Mouse (Mus musculus) forebrain, embryonic 11.5 days (tissue): ENCODE results near the gene Tenm4. TPM values are rescaled to one million over a fixed set of nuclear protein-coding genes. Genes with fewer than 3 reads are reported as not detected.

Source experiments
- ATAC-seq: fragments of 200-750 bp; cut with Nextera tagmentation; replicated peaks from 2 replicates; pipeline ENCODE4 v1.8.0; 2017; ENCODE audit warnings: moderate TSS enrichment; ENCODE audit not compliant: low FRiP score
- DNase-seq: peaks from one replicate; pipeline ENCODE4 v3.0.0-alpha.2; 2017; ENCODE audit warnings: low spot score
- H3K27ac ChIP-seq: fragments of 300-500 bp; sonication (generic); 2 replicates; pipeline ENCODE4 v1.5.1; 2014; ENCODE audit warnings: low read depth, low read length
- H3K27me3 ChIP-seq: fragments of 300-500 bp; sonication (generic); 2 replicates; pipeline ENCODE4 v1.6.1; 2014; ENCODE audit warnings: mild to moderate bottlenecking, low read length, mixed read lengths; ENCODE audit not compliant: control insufficient read depth, insufficient read depth
- H3K36me3 ChIP-seq: fragments of 300-500 bp; sonication (generic); 2 replicates; pipeline ENCODE4 v1.6.1; 2014; ENCODE audit warnings: mild to moderate bottlenecking, low read length, moderate library complexity, mixed read lengths; ENCODE audit not compliant: control insufficient read depth, insufficient read depth
- H3K4me1 ChIP-seq: fragments of 300-500 bp; sonication (generic); replicated peaks from 2 replicates; pipeline ENCODE4 v1.6.1; 2014; ENCODE audit warnings: low read length, mixed read lengths; ENCODE audit not compliant: control insufficient read depth, insufficient read depth
- H3K4me2 ChIP-seq: fragments of 300-500 bp; sonication (generic); 2 replicates; pipeline ENCODE4 v1.6.1; 2014; ENCODE audit warnings: low read depth, mild to moderate bottlenecking, low read length, moderate library complexity, mixed read lengths; ENCODE audit not compliant: severe bottlenecking
- H3K4me3 ChIP-seq: fragments of 300-500 bp; sonication (generic); 2 replicates; pipeline ENCODE4 v1.5.1; 2014; ENCODE audit warnings: low read depth, low read length
- H3K9ac ChIP-seq: fragments of 300-500 bp; sonication (generic); 2 replicates; pipeline ENCODE4 v1.6.1; 2014; ENCODE audit warnings: low read length
- H3K9me3 ChIP-seq: fragments of 300-500 bp; sonication (generic); 2 replicates; pipeline ENCODE4 v1.6.1; 2016; ENCODE audit warnings: low read length, mixed read lengths; ENCODE audit not compliant: control insufficient read depth
- WGBS: fragments of 180-500 bp; shearing (Covaris S2); extraction: QIAGEN DNeasy Blood & Tissue Kit; methylation state at CpG from one replicate; pipeline ENCODE4 v1.1.7; 2014; 5-methylcytosine and 5-hydroxymethylcytosine counted together
- polyA plus RNA-seq: library from polyadenylated mRNA; unstranded; fragments of >200 nt; fragmentation: Nextera tagmentation; extraction: Ambion mirVana; gene quantifications from 2 replicates; pipeline ENCODE4 v1.2.1, GENCODE M21; 2014

Tenm4 gene
- polyA plus RNA-seq, 1 experiment from 2014 or later = 47.9 TPM

GRCm38 (mm10) chr7:96240661-96241060 is 69.6 kb downstream of the Tenm4 start:
- Histone ChIP-seq H3K9me3 (no peaks in the 10 kb centered on the region), H3K4me3 (no peak overlapping the region), H3K4me2 (no peak overlapping the region), H3K9ac (no peak overlapping the region), H3K36me3 (no peaks in the 10 kb centered on the region), H3K4me1 (no peaks in the 10 kb centered on the region), H3K27me3 (no peaks in the 10 kb centered on the region), H3K27ac (no peak overlapping the region)
- 72% methylated on average over 2 of the region's 2 CpGs for WGBS
- ATAC-seq (no peak), DNase-seq (no peak)

- Histone ChIP-seq H3K9me3 (no peaks in the 10 kb centered on the region), H3K27me3 (no peaks in the 10 kb centered on the region), H3K27ac (no peak overlapping the region), H3K36me3 (no peaks in the 10 kb centered on the region), H3K4me1 (no peaks in the 10 kb centered on the region), H3K4me3 (no peak overlapping the region), H3K9ac (no peak overlapping the region), H3K4me2 (no peak overlapping the region)
- ATAC-seq (no peak), DNase-seq (no peak)
- WGBS = 86% methylated on average over 4 of the region's 4 CpGs
Observed at GRCm38 (mm10) chr7:96242328-96243185, 71.5 kb downstream of the Tenm4 start.

DNA sequence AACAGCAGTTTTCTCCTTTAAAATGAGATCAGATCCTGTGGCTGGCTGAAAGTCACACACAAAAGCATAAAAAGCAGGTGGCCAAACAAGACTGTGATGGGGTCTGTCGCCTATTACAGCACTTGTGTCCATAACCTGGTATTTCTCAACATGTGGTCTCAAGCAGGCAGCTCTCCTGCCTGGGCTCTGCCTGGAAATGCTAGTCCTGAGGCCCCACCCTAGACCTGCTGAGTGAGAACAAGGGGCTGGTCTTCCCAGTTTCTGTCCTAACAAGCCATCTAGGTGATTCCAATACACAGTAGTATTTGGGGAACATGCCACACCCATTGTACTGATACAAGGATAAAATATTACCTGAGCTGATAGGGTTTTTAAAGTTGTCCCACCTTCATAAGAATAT is 73.8 kb downstream of the Tenm4 start:
- H3K4me1 ChIP-seq = no peaks in the 10 kb centered on the region
- DNase-seq (no peak), ATAC-seq (no peak)
- H3K4me2 ChIP-seq = no peak overlapping the region
- H3K9ac ChIP-seq = no peak overlapping the region
- 92% methylated on average over 1 of the region's 1 CpGs for WGBS
- H3K27me3 ChIP-seq = no peaks in the 10 kb centered on the region
- no peaks in the 10 kb centered on the region for H3K9me3 ChIP-seq
- H3K36me3 ChIP-seq = no peaks in the 10 kb centered on the region
- H3K27ac ChIP-seq = no peak overlapping the region
- no peak overlapping the region for H3K4me3 ChIP-seq

GRCm38 (mm10) chr7:96259630-96260029 is 88.6 kb downstream of the Tenm4 start:
- H3K4me3 ChIP-seq = no peak overlapping the region
- ATAC-seq (no peak), DNase-seq (no peak)
- no peaks in the 10 kb centered on the region for H3K27me3 ChIP-seq
- no peaks in the 10 kb centered on the region for H3K36me3 ChIP-seq
- no peak overlapping the region for H3K4me2 ChIP-seq
- no peak overlapping the region for H3K27ac ChIP-seq
- no peaks in the 10 kb centered on the region for H3K4me1 ChIP-seq
- H3K9ac ChIP-seq = no peak overlapping the region
- WGBS = 89% methylated on average over 6 of the region's 6 CpGs
- no peaks in the 10 kb centered on the region for H3K9me3 ChIP-seq

DNA sequence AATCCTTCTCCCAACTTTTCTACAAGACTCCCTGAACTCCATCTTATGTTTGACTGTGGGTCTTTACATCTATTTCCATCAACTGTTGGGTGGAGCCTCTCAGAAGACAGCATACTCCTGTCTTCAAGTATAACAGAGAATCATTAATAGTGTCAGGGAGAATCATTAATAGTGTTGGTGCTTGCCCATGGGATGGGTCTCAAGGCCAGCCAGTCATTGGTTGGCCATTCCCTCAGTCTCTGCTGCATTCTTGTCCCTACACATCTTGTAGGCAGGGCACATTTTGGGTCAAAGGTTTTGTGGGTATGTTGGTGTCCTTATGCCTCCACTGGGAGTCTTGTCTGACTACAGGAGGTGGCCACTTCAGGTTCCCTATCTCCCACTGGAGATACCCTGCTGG is 91.1 kb downstream of the Tenm4 start:
- DNase-seq (no peak), ATAC-seq (no peak)

DNA sequence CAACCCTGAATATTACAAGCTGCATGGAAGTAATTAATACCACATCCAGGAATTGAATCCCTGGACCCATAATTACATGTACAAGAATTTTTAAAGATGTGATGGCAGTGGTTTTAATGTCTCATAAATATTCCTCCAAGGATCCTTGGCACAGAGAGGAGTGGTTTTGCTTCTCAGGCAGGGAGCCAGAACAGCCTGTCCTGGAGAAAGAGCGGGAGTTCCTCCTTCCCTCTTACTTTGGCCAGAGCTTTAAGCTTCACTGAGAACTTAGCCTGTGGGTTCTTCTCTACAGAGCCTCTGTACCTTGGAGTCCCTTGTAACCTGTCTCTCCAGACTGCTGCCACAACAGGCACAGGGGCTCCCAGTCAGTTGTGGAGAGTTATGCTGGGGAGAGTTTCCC is 94.9 kb downstream of the Tenm4 start:
- Histone ChIP-seq H3K9ac (no peak overlapping the region), H3K4me3 (no peak overlapping the region), H3K9me3 (no peaks in the 10 kb centered on the region), H3K4me2 (no peak overlapping the region), H3K27ac (no peak overlapping the region), H3K27me3 (no peaks in the 10 kb centered on the region), H3K4me1 (no peaks in the 10 kb centered on the region), H3K36me3 (no peaks in the 10 kb centered on the region)
- ATAC-seq (no peak), DNase-seq (no peak)
- 83% methylated on average over 1 of the region's 1 CpGs for WGBS

More for the DNA sequence above, 91.1 kb downstream of the Tenm4 start:
- Histone ChIP-seq H3K9me3 (no peaks in the 10 kb centered on the region), H3K4me2 (no peak overlapping the region), H3K27ac (no peak overlapping the region), H3K4me1 (no peaks in the 10 kb centered on the region), H3K36me3 (no peaks in the 10 kb centered on the region), H3K27me3 (no peaks in the 10 kb centered on the region), H3K9ac (no peak overlapping the region), H3K4me3 (no peak overlapping the region)

DNA sequence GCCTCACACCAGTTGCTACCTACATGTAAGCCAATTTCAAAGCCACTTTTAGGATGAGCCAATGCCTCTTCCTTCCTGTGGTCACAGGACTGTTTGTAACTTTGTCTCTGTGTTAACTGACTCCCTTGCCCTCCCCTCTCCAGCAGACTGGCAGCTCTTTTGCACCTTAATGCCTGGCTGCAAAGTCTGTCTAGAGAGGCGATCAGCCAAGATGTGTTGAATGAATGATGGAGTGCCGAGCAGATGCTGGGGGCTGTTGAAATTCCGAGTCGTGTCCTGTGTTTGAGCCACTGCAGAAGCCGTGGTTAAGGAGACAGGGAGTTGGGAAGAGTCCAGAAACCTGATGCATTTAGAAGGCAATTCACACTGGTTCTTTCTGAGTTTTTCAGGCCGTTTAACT is 96.2 kb downstream of the Tenm4 start:
- Histone ChIP-seq H3K4me3 (no peak overlapping the region), H3K27me3 (no peaks in the 10 kb centered on the region), H3K4me2 (no peak overlapping the region), H3K9ac (no peak overlapping the region), H3K9me3 (no peaks in the 10 kb centered on the region), H3K27ac (no peak overlapping the region), H3K4me1 (peaks cover 3% of the 10 kb centered on the region), H3K36me3 (no peaks in the 10 kb centered on the region)
- no peak for ATAC-seq
- no peak for DNase-seq
- 75% methylated on average over 6 of the region's 6 CpGs for WGBS

DNA sequence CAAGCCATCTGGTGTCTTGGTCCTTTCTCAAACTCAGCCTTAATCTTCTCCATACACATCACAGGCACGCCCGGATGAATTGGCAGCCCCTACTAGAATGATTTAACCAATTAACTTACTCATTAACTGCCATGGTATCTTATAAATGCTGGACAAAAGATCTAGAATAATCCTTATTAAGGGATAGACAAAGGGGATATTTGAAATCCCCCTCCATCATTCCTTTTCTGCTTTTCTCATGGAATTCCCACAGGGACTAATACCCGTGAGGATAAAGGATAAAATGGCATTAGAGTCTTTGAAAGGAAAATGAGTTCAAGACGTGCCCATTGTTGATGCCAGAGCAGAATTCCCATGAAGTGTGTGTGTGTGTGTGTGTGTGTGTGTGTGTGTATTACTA is 99.6 kb downstream of the Tenm4 start:
- DNase-seq (peak; percentile 57), ATAC-seq (peak; percentile 82)
- Histone ChIP-seq H3K27me3 (no peaks in the 10 kb centered on the region), H3K4me1 (peaks cover 3% of the 10 kb centered on the region), H3K27ac (peak overlapping the region; percentile 60; the same call in 1 of the 2 replicates), H3K9me3 (no peaks in the 10 kb centered on the region), H3K9ac (no peak overlapping the region), H3K36me3 (no peaks in the 10 kb centered on the region), H3K4me2 (no peak overlapping the region), H3K4me3 (no peak overlapping the region)
- WGBS = 14% methylated on average over 4 of the region's 4 CpGs

DNA sequence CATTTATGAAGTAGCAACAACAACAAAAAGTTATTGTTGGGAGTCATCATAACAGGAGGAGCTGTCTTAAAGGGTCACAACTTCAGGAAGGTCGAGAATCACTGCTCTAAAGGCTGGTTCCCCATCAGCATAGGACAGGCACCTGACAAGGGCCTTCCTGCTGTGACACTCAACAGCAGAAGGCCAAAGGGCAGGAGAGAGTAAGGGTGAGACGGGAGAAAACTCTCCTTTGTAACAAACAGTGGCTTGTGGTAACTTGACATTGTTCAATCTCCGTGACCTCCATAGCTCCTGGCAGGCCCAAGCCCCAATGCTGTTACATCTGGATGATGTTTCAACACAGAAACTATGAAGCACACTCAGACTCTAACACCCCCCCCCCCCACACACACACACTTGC is 101.0 kb downstream of the Tenm4 start:
- Histone ChIP-seq H3K4me3 (no peak overlapping the region), H3K4me1 (peaks cover 3% of the 10 kb centered on the region), H3K36me3 (no peaks in the 10 kb centered on the region), H3K27ac (no peak overlapping the region), H3K27me3 (no peaks in the 10 kb centered on the region), H3K4me2 (no peak overlapping the region), H3K9me3 (no peaks in the 10 kb centered on the region), H3K9ac (no peak overlapping the region)
- ATAC-seq (no peak), DNase-seq (no peak)
- whole genome bisulfite sequencing = 26% methylated on average over 3 of the region's 3 CpGs
